Mouse (Mus musculus) layer of hippocampus, postnatal 10 days (tissue): ENCODE data around the gene Rplp2. TPM values are rescaled to one million over a fixed set of nuclear protein-coding genes. Genes with fewer than 3 reads are reported as not detected.

Source experiments
- DNase-seq, 2 experiments: peaks; one replicate each; pipeline ENCODE4 v3.0.0; 2021; ENCODE audit warnings: low spot score in 2 of 2
- total RNA-seq, 2 experiments: library from RNA; stranded (reverse); gene quantifications; 2 replicates each; pipeline ENCODE4 v1.2.3; 2021

The Rplp2 gene
- total RNA-seq, 2 experiments from 2014 or later, result 648 to 721 TPM

DNA sequence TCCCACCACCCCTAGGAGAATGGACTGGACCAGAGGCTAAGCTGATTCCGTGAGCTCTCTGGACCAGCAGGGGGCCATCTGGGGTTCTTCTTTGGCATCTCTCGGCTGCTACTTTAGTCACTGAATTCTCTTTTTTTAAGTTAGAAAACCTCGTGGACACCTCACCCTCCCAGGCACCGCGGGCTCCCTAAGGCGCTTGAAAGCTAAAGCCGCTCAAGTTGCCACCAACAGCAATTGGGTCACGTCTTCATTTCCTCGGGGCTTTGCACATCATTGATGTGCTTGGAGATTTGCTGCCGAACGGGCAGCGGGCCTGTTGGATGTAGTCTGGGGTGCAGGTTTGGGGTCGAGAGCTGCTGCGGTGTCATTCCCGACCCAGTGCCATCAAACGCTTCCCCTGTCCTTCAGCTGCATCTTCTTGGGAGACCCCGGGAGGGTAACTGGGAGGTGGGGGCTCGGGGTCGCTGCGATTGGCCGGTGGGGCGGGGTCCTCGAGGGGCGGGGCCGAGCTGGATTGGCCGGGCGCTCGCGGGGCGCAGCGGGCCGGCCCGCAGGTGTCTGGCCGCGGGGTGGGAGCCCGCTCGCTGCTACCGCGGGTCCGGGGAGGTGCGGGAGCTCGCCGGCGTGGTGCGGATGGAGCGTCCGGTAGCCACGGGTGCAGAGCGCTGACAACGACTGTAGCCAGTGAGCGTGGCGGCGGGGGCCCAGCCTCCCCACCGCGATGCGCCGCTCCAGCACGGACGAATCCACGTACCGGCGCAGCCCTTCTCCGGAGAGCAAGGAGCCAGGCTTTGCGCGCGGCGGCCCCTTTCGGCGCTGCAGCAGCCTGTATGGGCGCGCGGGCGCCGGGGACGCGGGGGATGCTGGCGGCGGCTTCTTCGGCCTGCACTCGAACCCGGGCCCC lies 34.6 kb downstream of the Rplp2 start:
- DNase-seq, result peak; percentile 60 to 63

DNA sequence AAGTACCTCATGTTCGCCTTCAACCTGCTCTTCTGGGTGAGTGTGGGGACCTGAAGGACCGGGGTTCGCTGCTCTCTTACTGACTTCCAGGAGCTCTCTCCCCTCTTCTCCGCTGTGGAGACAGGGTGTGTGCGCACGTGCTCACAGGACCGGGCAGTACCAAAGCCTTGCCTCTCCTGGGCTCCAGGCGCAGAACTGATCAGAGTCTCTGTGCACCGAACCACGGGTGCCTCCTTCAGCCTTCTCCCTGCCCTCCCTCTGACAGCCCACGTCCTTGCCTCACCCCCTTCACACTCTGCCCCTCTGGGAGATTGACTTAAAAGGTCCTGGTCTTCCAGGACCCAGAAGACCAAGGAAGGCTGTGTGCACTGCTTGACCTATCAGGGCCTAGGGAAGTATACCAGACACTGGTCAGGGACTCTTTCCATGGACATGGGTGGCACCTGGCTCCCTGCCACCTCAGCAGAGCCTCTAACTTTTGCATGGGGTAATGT lies 35.4 kb downstream of the Rplp2 start:
- no peak for DNase-seq

DNA sequence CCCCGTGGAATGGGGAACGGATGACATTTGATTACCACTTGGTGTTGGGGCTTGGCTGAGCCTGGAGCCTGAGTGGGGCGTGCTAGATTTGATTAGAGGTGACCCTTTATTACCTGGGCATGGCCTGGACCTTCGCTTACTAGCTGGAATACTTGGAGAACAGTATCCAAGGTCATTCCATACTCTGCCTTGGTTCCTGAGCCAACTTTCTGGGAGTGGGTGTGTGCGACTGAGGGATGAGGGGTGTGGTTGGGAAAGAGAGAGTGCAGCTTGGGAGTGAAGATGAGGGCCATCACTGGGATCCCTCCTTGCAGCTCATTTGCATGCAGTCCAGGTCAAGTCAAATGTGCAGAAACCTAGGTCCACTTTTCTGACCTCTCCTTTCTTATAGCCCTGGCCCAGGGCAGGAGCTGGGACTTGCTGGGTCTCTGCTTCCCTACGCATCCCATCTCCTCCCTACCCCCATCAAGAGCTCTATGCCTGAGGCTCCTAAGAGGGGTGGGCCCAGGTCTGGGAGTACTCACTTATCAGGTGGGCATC lies 36.0 kb downstream of the Rplp2 start:
- no peak for DNase-seq

DNA sequence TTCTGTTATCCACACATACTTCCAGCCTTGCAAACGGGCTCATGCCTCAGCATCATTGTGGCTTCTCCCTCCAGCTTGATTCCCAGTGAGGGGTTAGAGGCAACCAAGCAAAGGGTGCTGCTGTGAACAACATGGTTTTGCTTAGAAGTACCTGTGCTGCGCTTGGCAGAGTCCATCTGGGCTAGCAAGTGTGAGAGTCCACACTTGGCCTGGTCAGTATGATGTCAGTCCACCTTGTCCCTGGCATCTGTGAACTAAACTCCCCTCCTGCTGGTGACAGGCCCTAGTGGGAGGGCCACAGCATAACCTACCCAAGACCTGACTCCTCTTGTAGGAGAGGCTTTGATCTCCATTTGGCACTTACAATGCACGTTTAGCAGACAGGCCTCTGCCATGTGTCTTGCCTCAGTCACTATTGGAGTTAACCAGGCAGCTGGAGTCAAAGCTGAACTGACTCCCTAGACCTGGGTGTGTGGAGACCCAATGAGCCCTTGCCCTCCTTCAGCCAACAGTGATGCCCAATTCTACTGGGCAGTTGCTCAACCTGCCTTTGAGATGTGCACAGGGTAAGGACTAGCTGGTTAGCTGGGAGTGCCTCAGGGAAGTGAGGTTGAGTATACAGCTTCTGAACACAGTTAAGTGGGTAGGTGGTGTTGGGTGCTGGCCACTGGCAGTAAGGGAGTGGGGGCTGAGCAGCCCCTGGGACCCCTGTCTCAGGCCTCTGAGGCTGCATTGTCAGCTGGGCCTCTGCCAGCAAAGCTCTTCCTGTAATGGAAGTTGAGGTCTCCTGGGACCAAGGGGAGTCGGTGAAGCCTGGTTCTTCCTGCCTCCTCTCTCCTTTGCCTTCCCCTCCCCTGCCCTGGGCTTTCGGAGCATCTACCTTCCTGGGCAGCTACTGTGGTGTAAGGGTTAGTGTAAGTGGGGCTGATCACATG lies 37.3 kb downstream of the Rplp2 start:
- no peak for DNase-seq

DNA sequence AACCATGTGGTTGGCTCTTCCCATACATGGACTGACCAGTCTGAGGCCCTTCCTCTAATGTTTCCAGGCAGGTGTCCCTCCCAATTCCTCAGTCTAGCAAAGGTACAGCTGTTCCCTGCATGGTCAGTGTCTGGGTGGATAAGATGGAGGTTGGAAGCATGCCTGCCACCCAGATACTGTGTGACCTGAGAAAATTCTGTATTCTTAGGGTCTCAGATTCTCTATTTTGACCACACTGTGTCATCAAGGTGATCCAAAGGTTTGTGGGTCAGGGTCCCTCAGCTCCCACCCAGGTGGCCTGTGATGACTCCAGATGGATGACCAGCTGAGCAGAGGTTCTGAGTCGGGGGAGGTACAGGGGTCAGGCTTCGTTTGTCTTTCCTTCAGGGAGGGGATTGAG lies 38.0 kb downstream of the Rplp2 start:
- no peak for DNase-seq

DNA sequence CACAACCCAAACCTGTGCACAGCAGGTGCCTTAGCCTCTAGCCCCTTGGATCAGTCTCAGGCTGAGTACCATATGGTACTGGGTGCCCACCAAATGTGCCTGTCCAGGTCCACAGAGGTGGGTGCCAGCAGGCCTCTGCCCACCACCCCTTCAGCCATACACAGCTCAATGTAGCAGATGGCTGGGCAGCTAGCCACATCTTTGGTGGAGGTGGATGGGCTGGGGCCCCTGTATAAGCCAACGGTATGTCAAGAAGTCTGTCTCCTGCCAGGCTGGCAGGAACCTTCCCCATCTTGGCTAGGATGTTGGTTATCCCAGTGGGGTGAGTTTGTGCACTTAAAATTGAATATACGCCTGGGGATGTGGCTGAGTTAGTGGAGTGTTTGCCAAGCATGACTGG lies 38.4 kb downstream of the Rplp2 start:
- DNase-seq, result no peak

DNA sequence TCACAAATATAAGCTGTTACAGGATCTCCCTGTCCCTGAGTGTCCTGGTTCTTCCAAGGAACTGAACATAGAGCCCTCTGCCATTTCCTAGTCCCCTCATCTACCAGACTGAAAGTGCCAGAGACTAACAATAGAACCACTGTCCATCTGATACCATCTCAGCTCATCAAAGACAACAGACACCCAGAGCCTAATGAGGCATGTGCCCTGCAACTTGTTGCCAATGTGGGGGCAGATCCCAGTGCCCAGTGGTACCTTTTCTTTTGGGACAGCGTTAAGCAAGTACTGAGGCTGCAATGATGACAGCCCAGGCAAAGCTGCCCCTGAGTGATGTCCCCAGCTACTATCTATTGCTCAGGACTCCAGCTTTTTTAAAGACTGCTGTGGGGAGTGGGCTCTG lies 39.1 kb downstream of the Rplp2 start:
- DNase-seq, result no peak

DNA sequence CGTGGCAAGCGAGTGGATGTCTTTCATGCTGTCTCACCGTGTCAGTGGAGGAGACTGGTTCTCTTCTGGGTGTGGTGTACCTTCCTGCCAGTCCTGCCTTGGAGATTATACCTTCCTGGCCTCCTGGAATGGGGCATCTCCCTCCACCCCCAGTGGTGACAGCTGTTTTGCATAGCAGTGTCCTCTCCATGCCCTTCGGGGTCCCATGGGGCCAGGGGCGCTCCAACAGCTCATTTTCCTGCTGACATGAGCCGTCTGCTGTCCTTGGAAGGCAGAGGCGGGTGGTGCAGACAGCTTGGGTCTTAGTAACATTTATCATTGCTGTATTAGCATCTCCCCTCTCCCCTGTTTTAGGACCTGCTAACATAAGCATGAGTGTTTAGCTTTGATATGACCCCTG lies 40.0 kb downstream of the Rplp2 start:
- no peak for DNase-seq

DNA sequence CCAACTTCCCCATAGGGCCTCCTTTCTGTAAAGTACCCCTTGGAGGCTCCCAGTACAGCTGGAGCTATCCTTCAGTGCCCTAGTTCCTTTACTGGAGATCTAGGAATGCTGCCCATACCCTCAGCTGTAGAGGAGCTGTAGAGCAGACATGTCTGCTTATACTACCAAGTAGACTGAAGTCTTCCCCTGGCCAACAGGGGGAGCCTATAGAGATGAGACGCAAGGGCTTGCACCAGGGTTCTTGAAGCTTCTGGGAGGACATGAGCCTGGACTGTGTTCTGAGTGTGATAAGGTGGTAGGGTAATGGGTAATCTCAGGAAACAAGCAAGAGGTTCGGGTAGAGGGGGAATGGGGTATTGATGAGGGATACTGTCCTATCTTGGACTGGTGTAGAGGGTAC lies 44.0 kb downstream of the Rplp2 start:
- no peak for DNase-seq

DNA sequence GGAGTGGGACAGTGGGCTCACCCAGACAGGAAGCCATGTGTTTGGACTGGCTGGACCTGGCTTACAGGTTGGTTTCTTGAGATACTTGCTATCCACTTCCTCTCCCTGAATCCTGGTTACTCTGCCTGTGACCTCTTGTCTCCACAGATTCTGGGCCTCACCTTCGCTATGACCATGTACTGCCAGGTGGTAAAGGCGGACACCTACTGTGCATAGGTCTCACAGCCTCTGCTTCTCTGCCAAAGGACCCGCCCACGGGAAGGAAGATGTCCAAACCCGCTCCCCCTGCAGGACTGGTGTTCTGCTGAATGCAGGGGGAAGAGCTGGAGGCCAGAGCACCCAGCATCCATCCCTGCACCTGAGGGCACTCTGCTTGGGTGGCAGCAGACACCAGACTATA lies 45.6 kb downstream of the Rplp2 start:
- no peak for DNase-seq

DNA sequence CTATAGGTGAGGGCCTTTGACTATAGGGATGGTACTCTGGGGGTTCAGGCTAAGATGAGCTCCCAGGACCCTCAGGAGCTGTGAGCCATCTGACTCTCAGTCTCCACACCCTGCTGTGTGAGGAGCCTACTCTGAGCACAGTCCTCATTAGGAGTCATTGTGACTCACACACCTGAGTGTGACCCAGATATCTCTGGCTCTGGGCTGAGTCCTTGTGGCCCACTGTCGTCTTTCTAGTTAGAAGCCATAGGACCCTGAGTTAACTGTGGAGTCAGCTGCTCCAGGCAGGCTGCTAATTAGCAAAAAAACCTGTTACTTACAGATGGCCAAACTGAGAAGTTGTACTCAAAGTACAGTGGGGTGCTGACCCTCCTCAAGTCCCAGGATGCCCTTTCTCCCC lies 46.6 kb downstream of the Rplp2 start:
- no peak for DNase-seq

DNA sequence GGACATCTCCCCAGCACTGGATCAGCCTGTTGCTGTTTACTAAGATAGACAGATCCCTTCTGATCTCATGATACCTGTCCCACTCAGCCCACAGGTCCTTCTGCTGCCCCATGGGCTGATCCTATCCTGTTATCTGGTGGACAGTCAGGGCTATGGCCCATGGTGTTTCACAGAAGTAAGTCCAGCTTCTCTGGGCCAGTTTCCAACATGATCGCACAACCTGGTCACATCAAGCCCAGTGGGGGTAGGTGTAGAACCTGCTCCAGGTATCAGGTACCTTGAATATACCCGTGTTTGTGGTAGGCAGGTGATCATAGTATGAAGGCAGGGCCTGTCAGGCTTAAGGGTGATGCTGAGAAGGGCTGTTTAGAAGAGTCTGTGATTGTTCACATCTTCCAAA lies 48.2 kb downstream of the Rplp2 start:
- DNase-seq, result no peak

DNA sequence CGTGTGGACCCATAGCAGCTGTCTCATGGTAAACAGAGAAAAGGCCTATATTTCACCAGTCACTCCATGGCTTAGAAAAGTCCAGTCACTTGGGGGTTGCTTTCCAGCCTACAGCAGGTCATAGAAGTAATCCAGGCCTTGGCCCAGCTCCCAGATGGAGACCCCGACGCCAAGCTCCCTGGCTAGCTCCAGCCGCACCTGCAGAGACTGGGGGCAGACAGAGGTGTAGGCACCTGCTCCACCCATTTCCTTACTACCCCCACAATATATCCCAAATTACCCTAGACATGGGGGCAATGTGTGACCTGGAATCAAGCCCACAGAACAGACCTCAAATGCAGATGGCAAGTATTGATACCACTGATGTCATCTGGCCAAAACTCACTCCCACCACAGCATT lies 48.8 kb downstream of the Rplp2 start:
- DNase-seq, result no peak

DNA sequence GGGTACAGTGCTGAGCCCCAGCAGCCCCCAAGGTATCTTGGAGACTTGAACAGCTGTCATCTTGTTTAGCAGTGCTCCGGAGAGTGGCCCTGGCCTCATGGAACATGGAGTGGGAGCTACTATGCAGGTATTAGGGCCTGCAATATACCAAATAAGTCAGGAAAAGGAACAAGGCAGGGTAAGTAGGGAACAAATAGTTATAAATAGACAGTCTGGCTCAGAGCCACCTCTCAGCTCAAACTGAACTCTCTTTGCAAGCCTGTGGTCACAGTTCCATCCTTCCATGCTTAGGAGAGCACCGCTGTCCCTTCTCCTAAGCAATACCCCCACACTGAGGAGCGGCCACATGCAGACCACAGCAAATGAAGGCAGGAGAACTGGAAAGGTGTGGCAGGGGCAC lies 50.4 kb downstream of the Rplp2 start:
- no peak for DNase-seq

Other genes starting within 250 kb of the Rplp2 start
- gene Lmntd2, start 233.3 kb upstream of the Rplp2 start, total RNA-seq, result not detected
- 1 to 10 TPM; 1.6 to 1.7 TPM for gene Rassf7, start 231.5 kb upstream of the Rplp2 start, total RNA-seq
- 10 to 100 TPM; 71.6 to 72.7 TPM for gene Phrf1, start 218.6 kb upstream of the Rplp2 start, total RNA-seq
- gene Irf7, start 180.9 kb upstream of the Rplp2 start, total RNA-seq, result under 1 TPM; 0.29 to 0.64 TPM
- not detected for gene Cdhr5, start 170.6 kb upstream of the Rplp2 start, total RNA-seq
- gene Sct, start 168.2 kb upstream of the Rplp2 start, total RNA-seq, result under 1 TPM in 1 of 2 experiments, not detected in 1; 0.76 TPM
- under 1 TPM; 0.45 to 0.55 TPM for gene Drd4, start 155.4 kb upstream of the Rplp2 start, total RNA-seq
- 100 to 1,000 TPM; 220 to 227 TPM for gene Deaf1, start 119.7 kb upstream of the Rplp2 start, total RNA-seq
- 10 to 100 TPM; 25.7 to 29.8 TPM for gene Tmem80, start 119.6 kb upstream of the Rplp2 start, total RNA-seq
- gene Eps8l2, start 108.5 kb upstream of the Rplp2 start, total RNA-seq, result 1 to 10 TPM; 2.3 to 2.4 TPM
- 100 to 1,000 TPM; 115 to 126 TPM for gene Taldo1, start 55.2 kb upstream of the Rplp2 start, total RNA-seq
- gene Gatd1, start 33.2 kb upstream of the Rplp2 start, total RNA-seq, result 10 to 100 TPM; 34.4 to 39.3 TPM
- gene Cend1, start 17.9 kb upstream of the Rplp2 start, total RNA-seq, result 100 to 1,000 TPM; 259 to 281 TPM
- 100 to 1,000 TPM; 281 to 341 TPM for gene Slc25a22, start 9.5 kb upstream of the Rplp2 start, total RNA-seq
- gene Pidd1, start 3.3 kb upstream of the Rplp2 start, total RNA-seq, result 1 to 10 TPM; 2.1 to 3.8 TPM
- 10 to 100 TPM; 18.7 to 23.4 TPM for gene Pnpla2, start 7.8 kb downstream of the Rplp2 start, total RNA-seq
- gene Cracr2b, start 13.7 kb downstream of the Rplp2 start, total RNA-seq, result 1 to 10 TPM; 4.6 to 7.2 TPM
- gene Cd151, start 20.0 kb downstream of the Rplp2 start, total RNA-seq, result 10 to 100 TPM; 38.7 to 39.9 TPM
- gene Polr2l, start 27.8 kb downstream of the Rplp2 start, total RNA-seq, result 10 to 100 TPM; 43.0 to 50.5 TPM
- gene Tspan4, start 27.9 kb downstream of the Rplp2 start, total RNA-seq, result 10 to 100 TPM; 32.9 to 34.1 TPM
- gene Chid1, start 92.5 kb downstream of the Rplp2 start, total RNA-seq, result 10 to 100 TPM; 68.7 to 69.8 TPM
- gene Ap2a2, start 114.8 kb downstream of the Rplp2 start, total RNA-seq, result 100 to 1,000 TPM; 271 to 272 TPM
- gene Muc6, start 207.9 kb downstream of the Rplp2 start, total RNA-seq, result not detected
- 1 to 10 TPM in 1 of 2 experiments, under 1 TPM in 1; 0.69 to 1.0 TPM for gene Muc2, start 243.0 kb downstream of the Rplp2 start, total RNA-seq